Mouse (Mus musculus) heart, embryonic 14.5 days (tissue): ENCODE measurements at regions not wholly inside any gene's neighbourhood (a gene's known extent, or its start where the extent isn't known, plus 50 kb on each side); places are given as distances from the start of the nearest gene placed in this dataset.

Experiments
- ATAC-seq: fragments of 200-750 bp; cut with Nextera tagmentation; 2 replicates; pipeline ENCODE4 v1.8.0; 2017; ENCODE audit warnings: low read depth, moderate TSS enrichment; ENCODE audit not compliant: insufficient number of reproducible peaks, insufficient read depth, low FRiP score
- H3K27ac ChIP-seq, 2 experiments: fragments of 200-500 bp in 1 of 2; fragments of 300-500 bp in 1 of 2; sonication (generic) in 1 of 2; replicated peaks in 1 of 2; 2 replicates each; pipeline ENCODE4 v1.5.1; 2012 to 2014; ENCODE audit warnings: low read depth in 2 of 2, low read length in 2 of 2, control low read depth in 1 of 2, mild to moderate bottlenecking in 1 of 2, mixed read lengths in 1 of 2; ENCODE audit not compliant: control insufficient read depth in 1 of 2, insufficient read depth in 1 of 2
- H3K27me3 ChIP-seq: fragments of 300-500 bp; sonication (generic); 2 replicates; pipeline ENCODE4 v1.6.1; 2014; ENCODE audit warnings: mild to moderate bottlenecking, low read length, control low read depth; ENCODE audit not compliant: control insufficient read depth, insufficient read depth
- H3K36me3 ChIP-seq: fragments of 300-500 bp; sonication (generic); 2 replicates; pipeline ENCODE4 v1.6.1; 2014; ENCODE audit warnings: mild to moderate bottlenecking, control low read depth, low read length, mixed read lengths; ENCODE audit not compliant: control insufficient read depth, insufficient read depth
- H3K4me1 ChIP-seq, 2 experiments: fragments of 200-500 bp in 1 of 2; fragments of 300-500 bp in 1 of 2; sonication (generic) in 1 of 2; 2 replicates each; pipeline ENCODE4 v1.6.1; 2012 to 2014; ENCODE audit warnings: low read length in 2 of 2, control low read depth in 1 of 2, mixed read lengths in 1 of 2; ENCODE audit not compliant: control insufficient read depth in 2 of 2, insufficient read depth in 2 of 2
- H3K4me2 ChIP-seq: fragments of 300-500 bp; sonication (generic); 2 replicates; pipeline ENCODE4 v1.6.1; 2014; ENCODE audit warnings: mild to moderate bottlenecking, low read length
- H3K4me3 ChIP-seq, 2 experiments: fragments of 200-500 bp in 1 of 2; fragments of 300-500 bp in 1 of 2; sonication (generic) in 1 of 2; 2 replicates each; pipeline ENCODE4 v1.5.1; 2012 to 2014; ENCODE audit warnings: low read length in 2 of 2, mild to moderate bottlenecking in 2 of 2, control low read depth in 1 of 2, low read depth in 1 of 2, moderate library complexity in 1 of 2; ENCODE audit not compliant: control insufficient read depth in 1 of 2, insufficient read depth in 1 of 2
- H3K9ac ChIP-seq: fragments of 300-500 bp; sonication (generic); 2 replicates; pipeline ENCODE4 v1.6.1; 2014; ENCODE audit warnings: mild to moderate bottlenecking, low read length
- H3K9me3 ChIP-seq: fragments of 300-500 bp; sonication (generic); 2 replicates; pipeline ENCODE4 v1.6.1; 2016; ENCODE audit warnings: low read length, control low read depth; ENCODE audit not compliant: control insufficient read depth
- WGBS: fragments of 180-500 bp; shearing (Covaris S2); extraction: QIAGEN DNeasy Blood & Tissue Kit; methylation state at CpG from one replicate; pipeline ENCODE4 v1.1.7; 2014; 5-methylcytosine and 5-hydroxymethylcytosine counted together

GRCm38 (mm10) chr10:9406101-9406500 lies 268.9 kb downstream of the Samd5 start:
- Histone ChIP-seq H3K4me2 (no peak overlapping the region), H3K9me3 (no peaks in the 10 kb centered on the region), H3K4me3 (no peak overlapping the region), H3K9ac (no peak overlapping the region), H3K36me3 (no peaks in the 10 kb centered on the region), H3K27ac (no peak overlapping the region), H3K4me1 (no peaks in the 10 kb centered on the region), H3K27me3 (no peaks in the 10 kb centered on the region)
- ATAC-seq: no peak
- WGBS: 83% methylated on average over 4 of the region's 4 CpGs

DNA sequence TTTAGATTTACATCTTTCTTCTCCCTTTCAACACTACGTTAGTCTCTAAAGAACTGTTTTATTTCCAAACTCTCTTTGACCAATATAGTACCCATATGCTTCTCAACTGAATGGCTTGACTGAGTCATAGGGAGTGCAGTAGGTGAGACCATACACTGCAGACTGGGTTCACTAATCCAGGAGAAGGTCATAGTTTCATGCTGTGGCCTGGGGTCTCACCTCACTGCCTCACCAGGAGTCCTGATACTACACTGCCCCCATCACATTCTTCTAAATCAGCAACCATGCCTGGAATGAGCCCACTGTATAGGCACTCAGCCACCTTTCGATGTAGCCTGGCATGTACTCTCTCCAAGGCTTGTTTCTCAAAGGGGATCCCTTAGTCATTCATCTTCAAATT lies 269.6 kb downstream of the Samd5 start:
- Histone ChIP-seq H3K4me1 (no peaks in the 10 kb centered on the region), H3K4me2 (no peak overlapping the region), H3K27me3 (no peaks in the 10 kb centered on the region), H3K9me3 (no peaks in the 10 kb centered on the region), H3K36me3 (no peaks in the 10 kb centered on the region), H3K9ac (no peak overlapping the region), H3K27ac (no peak overlapping the region), H3K4me3 (no peak overlapping the region)
- 90% methylated on average over 2 of the region's 2 CpGs for WGBS
- no peak for ATAC-seq

- WGBS: 78% methylated on average over 6 of the region's 6 CpGs
These were observed 270.0 kb downstream of the Samd5 start for GRCm38 (mm10) chr10:9404963-9405362.

GRCm38 (mm10) chr10:9400911-9401617 lies 273.9 kb downstream of the Samd5 start:
- no peak for ATAC-seq
- Histone ChIP-seq H3K27me3 (no peaks in the 10 kb centered on the region), H3K36me3 (no peaks in the 10 kb centered on the region), H3K27ac (no peak overlapping the region), H3K9me3 (no peaks in the 10 kb centered on the region), H3K4me1 (no peaks in the 10 kb centered on the region), H3K4me3 (no peak overlapping the region), H3K4me2 (no peak overlapping the region), H3K9ac (no peak overlapping the region)
- 89% methylated on average over 15 of the region's 15 CpGs for WGBS

More at GRCm38 (mm10) chr10:9404963-9405362, 270.0 kb downstream of the Samd5 start:
- no peaks in the 10 kb centered on the region for H3K36me3 ChIP-seq
- no peak overlapping the region for H3K27ac ChIP-seq
- no peaks in the 10 kb centered on the region for H3K9me3 ChIP-seq
- H3K27me3 ChIP-seq: no peaks in the 10 kb centered on the region
- no peak overlapping the region for H3K9ac ChIP-seq
- no peak overlapping the region for H3K4me3 ChIP-seq
- H3K4me1 ChIP-seq: no peaks in the 10 kb centered on the region
- no peak for ATAC-seq
- no peak overlapping the region for H3K4me2 ChIP-seq

GRCm38 (mm10) chr10:9377440-9378101 lies 297.4 kb downstream of the Samd5 start:
- Histone ChIP-seq H3K27me3 (no peaks in the 10 kb centered on the region), H3K4me2 (no peak overlapping the region), H3K4me3 (no peak overlapping the region), H3K9ac (no peak overlapping the region), H3K4me1 (peaks cover 2 to 8% of the 10 kb centered on the region in 2 experiments; a peak in 1 of 4 replicates), H3K9me3 (no peaks in the 10 kb centered on the region), H3K36me3 (no peaks in the 10 kb centered on the region), H3K27ac (no peak overlapping the region)
- WGBS: 59% methylated on average over 7 of the region's 7 CpGs
- no peak for ATAC-seq

GRCm38 (mm10) chr10:9362306-9362865 lies 312.6 kb downstream of the Samd5 start:
- WGBS: 62% methylated on average over 1 of the region's 1 CpGs
- no peak overlapping the region for H3K4me3 ChIP-seq
- ATAC-seq: no peak
- H3K4me2 ChIP-seq: no peak overlapping the region
- H3K36me3 ChIP-seq: no peaks in the 10 kb centered on the region
- H3K9ac ChIP-seq: no peak overlapping the region
- no peaks in the 10 kb centered on the region for H3K27me3 ChIP-seq
- no peaks in the 10 kb centered on the region for H3K9me3 ChIP-seq
- no peak overlapping the region for H3K27ac ChIP-seq
- H3K4me1 ChIP-seq: no peaks in the 10 kb centered on the region

DNA sequence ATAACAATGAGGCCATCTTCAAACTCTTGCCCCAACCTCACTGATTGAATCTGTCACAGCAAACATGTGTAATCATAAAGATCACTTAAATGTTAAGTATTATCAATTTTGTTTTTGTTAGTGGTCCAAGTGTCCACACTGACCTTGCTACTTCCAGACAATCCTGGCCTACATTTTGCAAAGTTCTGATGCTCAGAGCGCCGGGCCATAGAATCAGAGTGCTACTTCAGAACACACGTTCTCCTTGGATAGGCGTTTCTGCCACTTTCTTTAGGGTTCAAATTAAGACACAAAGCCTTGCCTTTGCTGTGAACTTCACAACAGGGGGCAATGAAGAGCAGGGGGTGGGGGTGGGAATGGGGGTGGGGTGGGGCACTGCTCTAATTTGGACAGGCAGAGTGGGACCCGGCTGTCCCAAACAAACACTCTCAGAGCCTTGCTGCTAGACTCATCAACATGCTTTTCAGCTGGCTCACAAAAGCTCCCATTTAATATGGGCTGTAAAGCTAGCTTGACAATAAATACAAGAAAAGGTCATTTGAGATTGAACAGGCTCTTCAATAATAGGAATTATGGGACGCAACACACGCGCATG lies 336.7 kb downstream of the Samd5 start:
- H3K27me3 ChIP-seq: no peaks in the 10 kb centered on the region
- H3K9me3 ChIP-seq: no peaks in the 10 kb centered on the region
- H3K4me2 ChIP-seq: no peak overlapping the region
- H3K27ac ChIP-seq: no peak overlapping the region
- ATAC-seq: no peak
- no peak overlapping the region for H3K4me3 ChIP-seq
- no peaks in the 10 kb centered on the region for H3K36me3 ChIP-seq
- whole genome bisulfite sequencing: 90% methylated on average over 8 of the region's 8 CpGs
- H3K9ac ChIP-seq: no peak overlapping the region
- H3K4me1 ChIP-seq: no peaks in the 10 kb centered on the region
